10 mouse cellular contexts compared by ENCODE assay signal in genomic region chr1:167689262-167690137, GRCm38 (mm10). TPM values are rescaled to one million over a fixed set of nuclear protein-coding genes. Genes with fewer than 3 reads are reported as not detected.
A peak's percentile ranks its signal among the peaks of the same experiment; 100 is the strongest.
DNase-seq lines count a peak whose midpoint lies in the region; ATAC-seq lines count a peak whose summit lies in the region.
"Had no signal": no experiment of that assay in that cellular context is flagged by ENCODE, and none has a peak within 500 bp of the region (broad histone marks: within the 10 kb centered on the region; RNA-seq: fewer than 3 reads in every experiment).

No protein-coding gene starts in this region.

- no peaks in the 10 kb centered on the region for H3K9me3 ChIP-seq in embryonic facial prominence, embryonic 11.5 days (replicated peaks; ENCODE audit: control insufficient read depth, low read length)
- no peaks in the 10 kb centered on the region for H3K9me3 ChIP-seq in intestine, embryonic 14.5 days (ENCODE audit: control insufficient read depth, low read length)
- H3K9me3 ChIP-seq in neural tube, embryonic 11.5 days (ENCODE audit: control insufficient read depth, low read length): no peaks in the 10 kb centered on the region

- H3K27ac ChIP-seq in embryonic facial prominence, embryonic 11.5 days (replicated peaks; ENCODE audit: low read depth, low read length): no peak overlapping the region
- no peak overlapping the region for H3K27ac ChIP-seq in intestine, embryonic 14.5 days (ENCODE audit: low read depth)
- no peak overlapping the region for H3K27ac ChIP-seq in neural tube, embryonic 11.5 days (ENCODE audit: low read depth, low read length)

- peak overlapping the region; percentile 96 for H3K4me2 ChIP-seq in embryonic facial prominence, embryonic 11.5 days (ENCODE audit: low read depth, low read length)
- peak overlapping the region; percentile 73 for H3K4me2 ChIP-seq in intestine, embryonic 14.5 days (ENCODE audit: low read length)
- H3K4me2 ChIP-seq in neural tube, embryonic 11.5 days (ENCODE audit: low read depth): peak overlapping the region; percentile 80

- under 1% methylated on average over 36 of the region's 36 CpGs for WGBS in embryonic facial prominence, embryonic 11.5 days
- 2% methylated on average over 36 of the region's 36 CpGs for WGBS in intestine, embryonic 14.5 days
- WGBS in neural tube, embryonic 11.5 days: under 1% methylated on average over 36 of the region's 36 CpGs

- H3K4me1 ChIP-seq in embryonic facial prominence, embryonic 11.5 days (ENCODE audit: control insufficient read depth, insufficient read depth, low read length): no peaks in the 10 kb centered on the region; the same call in 1 of the 2 replicates
- no peaks in the 10 kb centered on the region; the same call in 1 of the 2 replicates for H3K4me1 ChIP-seq in intestine, embryonic 14.5 days (replicated peaks; ENCODE audit: control insufficient read depth, insufficient read depth, low read length)
- H3K4me1 ChIP-seq in neural tube, embryonic 11.5 days (ENCODE audit: control insufficient read depth, insufficient read depth, low read length): peaks cover 11% of the 10 kb centered on the region; the same call in 1 of the 2 replicates

- ATAC-seq in embryonic facial prominence, embryonic 11.5 days (replicated peaks; ENCODE audit: insufficient number of reproducible peaks, low FRiP score, low TSS enrichment, low read depth): peak; percentile 68; the same call in 1 of the 2 replicates
- peak; percentile 59; the same call in 1 of the 2 replicates for ATAC-seq in intestine, embryonic 14.5 days (replicated peaks; ENCODE audit: low FRiP score, low TSS enrichment, low read depth)
- peak; percentile 43 for ATAC-seq in neural tube, embryonic 11.5 days (ENCODE audit: insufficient read depth, low FRiP score, low TSS enrichment)

- H3K27me3 ChIP-seq in embryonic facial prominence, embryonic 11.5 days (ENCODE audit: control insufficient read depth, insufficient read depth, low read length): peaks cover 60% of the 10 kb centered on the region
- H3K27me3 ChIP-seq in intestine, embryonic 14.5 days (replicated peaks; ENCODE audit: control insufficient read depth, insufficient read depth, low read length): peaks cover 89% of the 10 kb centered on the region
- H3K27me3 ChIP-seq in neural tube, embryonic 11.5 days (ENCODE audit: control insufficient read depth, insufficient read depth, low read length): peaks cover 81% of the 10 kb centered on the region
- H3K27me3 ChIP-seq: CH12.LX had no signal

- H3K9ac ChIP-seq in embryonic facial prominence, embryonic 11.5 days (replicated peaks; ENCODE audit: low read length): no peak overlapping the region; the same call in 1 of the 2 replicates
- H3K9ac ChIP-seq in intestine, embryonic 14.5 days (ENCODE audit: low read length): no peak overlapping the region
- H3K9ac ChIP-seq in neural tube, embryonic 11.5 days (ENCODE audit: low read length): no peak overlapping the region; the same call in 1 of the 2 replicates

- DNase-seq in kidney, adult 18-20 months: peak; percentile 8
- DNase-seq in kidney, adult 9 months: no peak
- peak; percentile 22 for DNase-seq in embryonic facial prominence, embryonic 11.5 days (ENCODE audit: low spot score)
- DNase-seq in intestine, embryonic 14.5 days (ENCODE audit: low spot score): peak; percentile 65
- DNase-seq in neural tube, embryonic 11.5 days (ENCODE audit: low spot score): peak; percentile 42
- DNase-seq in frontal cortex, postnatal 14 days (ENCODE audit: low spot score in 2 of 2): no peak
- DNase-seq in thymus, postnatal 14 days: no peak
- no peak for DNase-seq in adrenal gland, postnatal 36 days

- peak overlapping the region; percentile 49 for H3K4me3 ChIP-seq in embryonic facial prominence, embryonic 11.5 days (ENCODE audit: low read depth, low read length)
- peak overlapping the region; percentile 35 for H3K4me3 ChIP-seq in intestine, embryonic 14.5 days (ENCODE audit: low read depth, low read length)
- peak overlapping the region; percentile 41 for H3K4me3 ChIP-seq in neural tube, embryonic 11.5 days (ENCODE audit: low read depth, low read length)

- H3K36me3 ChIP-seq in embryonic facial prominence, embryonic 11.5 days (replicated peaks; ENCODE audit: control insufficient read depth, insufficient read depth, low read depth, low read length): no peaks in the 10 kb centered on the region
- H3K36me3 ChIP-seq in intestine, embryonic 14.5 days (ENCODE audit: control insufficient read depth, insufficient read depth, low read length): no peaks in the 10 kb centered on the region
- H3K36me3 ChIP-seq in neural tube, embryonic 11.5 days (ENCODE audit: control insufficient read depth, insufficient read depth, low read length): no peaks in the 10 kb centered on the region

RNA-seq across cellular contexts. Expression of gene Lmx1a, which starts 0.5 kb away (rescaled TPM):
- polyA plus RNA-seq in embryonic facial prominence, embryonic 11.5 days (2014; fragmentation: Nextera tagmentation; extraction: Ambion mirVana): 2.6 and 2.9 TPM in 2 replicates
- 0.16 and 0.41 TPM in 2 replicates for polyA plus RNA-seq in intestine, embryonic 14.5 days (2014; fragmentation: Nextera tagmentation; extraction: Ambion mirVana)
- polyA plus RNA-seq in neural tube, embryonic 11.5 days (2014; fragmentation: Nextera tagmentation; extraction: Ambion mirVana): 2.8 and 3.7 TPM in 2 replicates
- total RNA-seq in adrenal gland, postnatal 36 days (2021): under 1 TPM in 1 of 2 experiments, not detected in 1; 0.13 TPM
- total RNA-seq: CH12.LX; liver, adult 2 months had no signal
- polyA plus RNA-seq: liver, adult 2 months had no signal

Comparison
In these comparisons a context has a peak if more than half of its experiments do, and no peak if none do; other contexts are left out.
1. DNase-seq: peak in kidney, adult 18-20 months (single experiment), embryonic facial prominence, embryonic 11.5 days (single experiment), intestine, embryonic 14.5 days (single experiment) and neural tube, embryonic 11.5 days (single experiment); none in kidney, adult 9 months (single experiment), frontal cortex, postnatal 14 days (0 of 2), thymus, postnatal 14 days (single experiment) and adrenal gland, postnatal 36 days (0 of 2).
2. Peak in every context shown above with its lines, with median percentiles within 50 percentile points of each other: ATAC-seq, H3K4me2 ChIP-seq and H3K4me3 ChIP-seq.